Mouse (Mus musculus) left cerebral cortex, postnatal 14 days (tissue): ENCODE results near the gene Reep3. TPM values are rescaled to one million over a fixed set of nuclear protein-coding genes. Genes with fewer than 3 reads are reported as not detected.

Source experiments
- DNase-seq, 2 experiments: peaks; one replicate each; pipeline ENCODE4 v3.0.0; 2021 to 2022; ENCODE audit warnings: low spot score in 2 of 2, mixed read lengths in 1 of 2
- intact Hi-C: fragments of 180-260 bp; cut with DNase I; formaldehyde crosslinking; loops from one replicate; pipeline ENCODE4 v1.15.1; 2025
- total RNA-seq, 2 experiments: library from RNA; stranded (reverse); gene quantifications; 2 replicates each; pipeline ENCODE4 v1.2.3; 2021

The Reep3 gene
- total RNA-seq, 2 experiments from 2014 or later, result 24.2 to 26.3 TPM

DNA sequence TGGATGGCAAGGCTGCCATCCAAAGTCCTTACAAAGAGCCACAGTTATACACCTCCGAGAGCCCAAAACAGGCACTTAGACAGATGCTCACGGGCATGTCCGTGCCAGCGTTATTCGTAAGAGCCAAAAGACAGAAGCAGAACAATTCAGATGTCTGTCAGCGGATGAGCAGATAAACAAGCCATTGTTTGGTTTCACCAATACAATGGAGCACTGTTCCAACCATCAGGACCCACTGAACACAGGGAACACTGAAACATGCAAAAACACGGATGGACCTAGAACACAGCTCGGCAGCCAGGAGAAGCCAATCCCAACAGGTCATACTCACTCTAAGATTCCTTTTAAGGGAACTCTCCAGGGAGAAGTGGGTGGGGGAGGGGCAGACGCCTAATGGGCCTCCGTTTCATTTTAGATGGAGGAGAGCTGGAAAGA, 35.4 kb downstream of the Reep3 start:
- no peak for DNase-seq
- intact Hi-C loops, result no loop called here

DNA sequence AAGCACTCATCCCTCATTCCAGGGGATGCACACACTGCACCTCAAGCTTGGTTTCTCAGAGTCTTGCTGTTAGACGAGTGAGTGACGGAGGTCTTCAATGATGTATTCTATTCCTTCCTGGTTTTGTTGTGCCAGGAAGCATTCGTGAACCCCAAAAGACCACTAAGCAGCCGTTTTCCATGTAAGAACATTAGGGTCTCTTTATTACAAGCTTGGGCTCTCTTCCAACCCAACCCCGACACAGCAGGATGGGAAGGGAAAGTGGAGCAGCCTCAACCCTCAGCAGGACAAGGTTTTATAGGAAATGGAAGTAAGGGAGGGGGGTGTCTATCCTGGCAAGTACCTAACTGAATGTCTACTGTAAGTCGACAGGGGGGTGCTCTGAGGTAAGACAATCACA, 38.0 kb downstream of the Reep3 start:
- DNase-seq, result no peak
- intact Hi-C loops, result loop anchor here (5.0 kb wide), 1 partner anchor 39 kb away; the partner anchor contains the start of genes Jmjd1c and Reep3

DNA sequence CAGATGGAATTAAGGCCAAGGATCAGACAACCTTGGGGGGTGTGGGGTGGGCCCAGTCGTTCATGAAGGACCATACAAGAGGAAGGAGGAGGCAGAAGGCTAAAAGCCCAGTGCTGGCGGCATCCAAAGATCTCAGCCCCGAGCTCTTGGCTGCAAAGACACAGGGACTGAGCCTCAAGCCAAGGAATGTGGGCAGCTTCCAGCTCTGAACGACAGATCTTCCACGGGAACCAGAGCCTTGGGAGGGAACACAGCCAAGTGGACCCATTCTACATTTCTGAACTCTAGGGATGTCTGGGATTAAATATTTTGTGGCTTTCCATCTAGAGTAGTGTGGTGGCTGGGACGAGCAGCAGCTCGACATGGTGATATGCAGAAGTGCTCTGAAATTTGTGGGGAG, 38.4 kb downstream of the Reep3 start:
- DNase-seq, result peak; percentile 44 to 50
- intact Hi-C loops, result loop anchor here (5.0 kb wide), 1 partner anchor 39 kb away; the partner anchor contains the start of genes Jmjd1c and Reep3

DNA sequence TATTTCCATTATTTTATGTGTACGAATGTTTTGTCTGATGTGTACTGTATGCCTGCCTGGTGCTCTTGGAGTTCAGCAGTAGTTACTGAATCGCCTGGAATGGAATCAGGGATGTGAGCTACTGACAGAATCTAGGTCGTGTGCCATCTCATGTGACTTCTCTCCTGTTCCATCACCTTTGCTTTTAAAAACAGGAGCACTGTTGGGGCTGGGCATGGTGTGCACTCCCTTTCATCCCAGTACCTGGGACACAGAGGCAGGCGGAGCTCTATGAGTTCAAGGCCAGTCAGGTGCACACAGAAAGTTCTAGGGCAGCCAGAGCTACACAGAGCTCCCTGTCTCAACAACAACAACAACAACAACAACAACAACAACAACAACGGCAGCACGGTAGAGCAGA, 39.0 kb downstream of the Reep3 start:
- intact Hi-C loops, result loop anchor here (5.0 kb wide), 1 partner anchor 40 kb away; the partner anchor contains the start of genes Jmjd1c and Reep3
- DNase-seq, result no peak

DNA sequence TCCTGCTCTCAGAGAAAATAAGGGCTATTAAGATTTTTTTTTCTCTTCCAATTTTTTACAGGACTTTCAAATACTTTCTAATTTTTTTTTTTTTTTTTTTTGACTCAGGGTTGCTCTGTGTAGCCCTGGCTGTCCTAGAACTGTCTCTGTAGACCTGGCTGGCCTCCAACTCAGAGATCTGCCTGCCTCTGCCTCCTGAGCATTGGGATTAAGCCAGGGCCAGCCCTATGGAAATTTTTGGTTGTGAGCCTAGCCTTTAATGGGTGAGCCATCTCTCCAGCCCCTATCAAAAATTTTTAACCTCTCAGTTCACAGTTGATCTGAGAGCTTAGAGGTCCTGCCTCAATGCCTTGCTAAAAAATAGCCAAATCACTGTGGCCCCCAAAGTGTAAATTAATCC, 39.5 kb downstream of the Reep3 start:
- intact Hi-C loops, result loop anchor here (5.0 kb wide), 1 partner anchor 40 kb away; the partner anchor contains the start of genes Jmjd1c and Reep3
- DNase-seq, result no peak

DNA sequence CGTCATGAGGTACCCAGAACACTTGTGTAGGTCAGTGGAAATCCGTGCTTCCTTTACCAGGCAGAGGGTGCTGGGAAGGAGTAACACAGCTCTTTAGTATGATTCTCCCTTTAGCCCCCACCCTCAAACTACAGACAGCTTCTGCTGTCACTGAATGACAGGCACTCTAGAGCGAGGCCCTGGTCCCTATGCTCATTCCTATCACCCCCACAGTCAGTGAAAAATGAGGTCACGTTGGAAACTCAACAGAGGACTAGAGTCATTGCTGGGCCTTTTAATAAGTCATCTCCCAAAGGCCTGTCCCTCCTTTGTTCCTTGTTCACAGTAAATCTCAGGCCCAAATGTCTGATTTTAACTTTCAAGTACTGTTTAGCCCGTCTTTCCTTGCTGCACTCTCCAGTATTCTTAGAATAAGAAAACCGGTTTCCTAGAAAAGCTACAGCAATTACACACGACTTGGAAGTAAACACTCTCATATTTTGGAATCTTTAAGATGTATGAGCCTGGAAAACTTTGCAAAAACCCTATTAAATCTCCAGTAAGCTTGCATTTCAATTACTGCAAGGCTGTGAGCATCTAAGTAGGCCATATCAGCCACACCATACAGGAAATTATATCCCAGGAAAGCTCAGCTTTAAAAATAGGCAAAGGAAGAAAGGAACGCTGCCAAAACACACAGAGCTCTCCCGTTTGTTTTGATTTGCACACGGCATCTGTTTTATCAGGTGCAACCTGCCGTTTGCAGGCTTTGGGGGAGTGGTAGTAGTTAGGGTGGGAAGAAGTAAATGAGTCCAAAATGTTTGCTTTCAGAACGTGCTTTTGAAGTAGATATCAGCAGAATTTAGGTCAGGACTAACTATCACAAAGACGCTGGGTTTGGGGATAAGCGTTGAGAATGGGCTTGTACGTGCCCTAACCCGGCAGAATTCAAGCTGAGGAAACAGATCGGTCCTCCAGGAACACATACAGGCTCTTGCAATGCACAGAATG, 40.6 kb downstream of the Reep3 start:
- DNase-seq, result peak in 1 of 2 experiments; percentile 53
- intact Hi-C loops, result loop anchor here (5.0 kb wide), 1 partner anchor 41 kb away; the partner anchor contains the start of genes Jmjd1c and Reep3

DNA sequence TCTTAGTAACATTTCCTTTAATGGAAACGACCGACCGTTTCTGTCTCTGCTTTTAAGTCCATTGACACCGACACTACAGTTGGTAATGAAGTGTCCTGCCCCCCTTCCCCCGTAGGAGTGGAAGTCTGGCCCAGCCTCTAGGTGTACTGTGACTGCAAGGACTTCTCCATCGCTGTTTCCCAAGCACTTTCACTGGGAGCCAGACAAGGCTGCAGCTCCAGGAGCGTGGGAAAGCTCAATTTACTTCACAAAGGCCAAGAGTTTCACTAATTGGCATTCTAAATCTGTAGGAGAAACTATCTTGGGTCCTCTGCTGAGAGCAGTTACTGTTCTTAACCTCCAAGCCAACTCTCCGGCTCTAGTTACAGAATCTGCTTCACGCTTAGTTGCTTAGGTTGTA, 43.3 kb downstream of the Reep3 start:
- intact Hi-C loops, result no loop called here
- DNase-seq, result no peak

DNA sequence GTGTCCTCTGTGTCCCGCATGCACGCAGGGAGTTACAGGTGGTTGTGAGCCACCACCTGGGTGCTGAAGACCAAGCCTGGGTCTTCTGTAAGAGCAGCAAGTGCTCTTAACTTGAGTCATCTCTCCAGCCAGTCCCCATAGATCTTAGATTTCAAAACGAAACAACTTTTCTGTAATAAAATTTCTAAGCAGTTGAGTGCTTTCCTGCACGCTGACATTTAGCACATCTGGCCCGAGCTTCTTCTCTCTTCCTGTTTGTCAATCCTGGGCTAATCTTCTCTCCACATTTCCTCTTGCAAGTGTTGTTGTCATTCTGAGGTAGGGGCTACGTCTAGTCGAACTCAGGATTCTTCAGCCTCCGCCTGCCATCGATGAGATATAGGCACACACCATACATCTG, 44.3 kb downstream of the Reep3 start:
- intact Hi-C loops, result no loop called here
- DNase-seq, result no peak

DNA sequence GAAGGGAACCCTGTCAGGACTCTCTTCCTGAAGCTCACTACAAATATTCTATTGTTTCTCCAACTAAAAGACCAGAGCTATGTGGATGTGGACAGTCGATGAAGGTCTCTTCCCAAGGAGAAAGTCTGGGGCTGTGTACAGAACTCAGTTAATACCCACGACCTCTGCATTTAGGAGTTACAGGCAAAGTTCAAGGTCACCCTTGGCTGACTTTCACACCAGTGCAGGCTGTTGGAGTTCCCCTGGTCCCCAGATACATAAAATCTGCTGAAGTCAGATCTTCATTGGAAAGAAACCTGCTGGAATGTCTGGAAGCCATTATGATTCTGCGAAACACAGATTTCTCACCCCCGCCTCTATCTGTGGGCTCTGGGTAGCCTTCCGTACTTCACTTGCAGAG, 45.3 kb downstream of the Reep3 start:
- intact Hi-C loops, result no loop called here
- DNase-seq, result no peak

DNA sequence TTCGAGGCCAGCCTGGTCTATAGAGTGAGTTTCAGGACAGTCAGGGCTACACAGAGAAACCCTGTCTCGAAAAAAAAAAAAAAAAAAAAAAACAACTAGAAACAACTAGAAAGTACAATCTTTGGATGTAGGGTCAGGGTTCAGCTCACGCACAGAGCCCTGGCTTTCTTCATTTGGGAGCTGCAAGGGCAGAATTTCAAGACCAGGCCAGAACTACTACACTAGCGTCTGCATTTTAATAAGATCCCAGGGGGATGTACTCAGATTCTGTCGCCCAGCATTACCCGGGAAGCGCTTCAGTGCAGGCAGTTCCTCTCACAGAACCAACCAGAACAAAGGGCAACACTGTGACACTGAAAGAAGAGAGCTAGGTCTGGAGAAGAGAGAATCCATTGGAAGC, 46.0 kb downstream of the Reep3 start:
- intact Hi-C loops, result no loop called here
- DNase-seq, result no peak

DNA sequence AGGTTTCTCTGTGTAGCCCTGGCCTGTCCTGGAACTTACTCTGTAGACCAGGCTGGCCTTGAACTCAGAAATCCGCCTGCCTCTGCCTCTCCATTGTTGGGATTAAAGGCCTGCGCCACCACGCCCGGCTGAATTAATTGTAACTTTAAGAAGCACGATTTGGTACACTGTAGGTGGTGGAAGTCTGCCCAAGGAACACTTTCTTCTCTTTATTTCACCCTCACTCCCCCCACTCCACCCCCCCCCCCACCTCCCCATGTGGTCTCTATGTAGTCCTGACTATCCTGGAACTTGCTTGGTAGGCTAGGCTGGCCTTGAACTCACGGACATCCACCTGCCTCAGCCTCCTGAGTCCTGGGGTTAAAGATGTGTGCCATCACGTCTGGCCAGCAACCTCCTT, 47.1 kb downstream of the Reep3 start:
- intact Hi-C loops, result loop anchor here (5.0 kb wide), 1 partner anchor 33 kb away; no protein-coding TSS in a partner anchor
- no peak for DNase-seq

DNA sequence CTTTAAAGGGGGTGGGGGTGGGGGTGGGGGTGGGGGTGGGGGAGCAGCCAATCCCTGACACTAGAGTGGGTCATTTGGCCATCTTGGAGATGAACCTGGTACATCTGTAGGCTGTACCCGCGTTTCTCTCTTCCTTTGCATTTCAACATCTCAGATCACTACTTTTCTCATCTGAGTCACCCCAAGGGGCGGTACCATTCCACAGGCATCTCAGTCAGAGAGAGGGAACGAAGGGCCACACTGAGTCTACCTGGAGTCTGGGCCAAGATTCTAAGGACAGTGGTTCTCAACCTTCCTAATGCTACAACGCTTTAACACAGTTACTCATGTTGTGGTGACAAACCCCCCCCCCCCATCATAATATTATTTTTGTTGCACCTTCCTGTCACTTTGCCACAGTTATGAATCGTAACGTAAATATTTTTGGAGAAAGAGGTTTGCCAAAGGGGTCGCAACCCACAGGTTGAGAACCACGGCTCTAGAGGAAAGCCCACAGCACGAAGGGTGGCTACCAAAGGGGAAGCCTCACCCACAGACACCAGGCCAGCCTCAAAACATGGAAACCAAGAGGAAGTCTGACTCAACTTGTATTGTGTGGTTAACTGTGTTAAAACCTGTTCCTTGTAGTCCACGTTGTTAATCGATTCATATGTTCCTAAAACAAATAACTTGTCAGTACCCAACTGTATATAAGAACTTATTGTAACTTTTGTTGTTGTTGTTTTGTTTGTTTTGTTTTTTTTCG, 47.7 kb downstream of the Reep3 start:
- intact Hi-C loops, result loop anchor here (5.0 kb wide), 1 partner anchor 33 kb away; no protein-coding TSS in a partner anchor
- no peak for DNase-seq

DNA sequence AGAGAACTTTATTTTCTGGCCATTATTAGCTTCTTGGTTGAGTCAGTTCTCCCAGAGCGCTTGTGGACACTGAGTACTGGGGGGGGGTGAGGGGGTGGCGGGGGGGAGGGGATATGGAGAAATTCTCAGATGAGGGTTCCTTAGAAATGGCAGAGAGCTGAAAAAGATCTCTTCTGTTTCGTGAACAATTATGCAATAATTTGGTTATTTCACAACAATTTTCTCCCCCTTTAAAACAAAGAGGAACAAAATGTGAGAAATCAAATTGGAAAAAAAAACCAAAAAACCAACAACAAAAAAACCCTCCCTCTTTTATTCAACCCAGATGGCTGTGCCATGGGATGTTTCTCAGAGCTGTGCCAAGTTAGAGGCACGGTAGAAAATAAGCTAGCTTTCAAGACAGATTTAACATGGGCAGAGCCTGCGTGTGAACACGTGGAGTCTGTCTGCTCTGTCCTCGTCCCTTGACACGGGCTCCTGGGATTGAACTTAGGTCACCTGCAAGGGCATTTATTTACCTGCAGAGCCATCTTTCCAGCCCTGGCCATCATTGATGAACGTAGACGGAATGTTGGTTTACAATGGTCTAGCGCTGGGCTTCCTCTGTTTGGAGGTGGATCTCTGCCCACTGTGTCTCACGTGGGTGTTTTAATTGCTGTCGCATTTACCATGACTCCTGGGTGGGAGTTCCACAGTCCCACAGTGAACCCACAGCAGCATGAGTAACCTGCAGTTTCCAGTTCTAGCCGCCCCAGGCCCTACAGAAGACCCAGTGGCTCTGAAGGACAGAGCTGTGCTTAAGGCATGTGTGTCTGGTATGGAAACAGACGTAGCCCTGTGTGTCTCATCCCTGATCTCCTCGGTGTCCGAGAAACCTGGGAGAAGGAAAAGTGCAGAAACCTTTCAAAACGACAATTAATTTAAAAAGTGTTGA, 48.8 kb downstream of the Reep3 start:
- intact Hi-C loops, result loop anchor here (5.0 kb wide), 1 partner anchor 34 kb away; no protein-coding TSS in a partner anchor
- DNase-seq, result no peak

DNA sequence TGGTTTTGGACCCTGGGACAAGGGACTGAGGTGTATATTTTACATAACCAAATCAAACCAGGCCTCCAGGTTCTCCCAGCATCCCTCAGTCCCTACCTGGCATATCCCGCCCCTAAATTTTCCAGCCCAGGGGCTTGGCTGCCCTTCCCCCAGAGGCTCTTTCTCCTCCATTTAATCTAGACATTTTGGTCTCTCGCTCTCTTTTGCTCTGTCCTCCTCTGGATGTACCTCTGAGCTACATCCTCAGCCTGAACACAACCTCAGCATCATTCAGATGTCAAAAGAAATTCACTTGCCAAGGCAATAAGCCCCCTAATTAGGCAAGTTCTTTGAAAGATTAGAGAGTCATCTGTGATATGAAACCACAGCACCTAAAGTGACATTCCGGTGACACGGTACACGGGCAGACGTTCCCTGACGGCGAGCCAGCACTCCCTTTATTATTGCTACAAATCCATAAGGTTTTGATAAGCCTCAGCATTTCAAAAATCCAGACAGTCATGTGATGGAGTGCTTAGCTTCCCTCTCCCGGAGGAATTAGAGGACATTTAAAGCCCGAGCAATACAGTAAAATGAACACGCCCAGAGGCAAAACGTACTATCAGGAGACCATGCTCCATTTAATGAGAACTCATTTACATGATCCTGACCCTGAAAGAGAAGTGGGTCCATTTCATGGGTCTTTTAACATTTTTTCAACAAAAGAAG, 51.4 kb downstream of the Reep3 start:
- intact Hi-C loops, result loop anchor here (5.0 kb wide), 1 partner anchor 37 kb away; no protein-coding TSS in a partner anchor
- no peak for DNase-seq

DNA sequence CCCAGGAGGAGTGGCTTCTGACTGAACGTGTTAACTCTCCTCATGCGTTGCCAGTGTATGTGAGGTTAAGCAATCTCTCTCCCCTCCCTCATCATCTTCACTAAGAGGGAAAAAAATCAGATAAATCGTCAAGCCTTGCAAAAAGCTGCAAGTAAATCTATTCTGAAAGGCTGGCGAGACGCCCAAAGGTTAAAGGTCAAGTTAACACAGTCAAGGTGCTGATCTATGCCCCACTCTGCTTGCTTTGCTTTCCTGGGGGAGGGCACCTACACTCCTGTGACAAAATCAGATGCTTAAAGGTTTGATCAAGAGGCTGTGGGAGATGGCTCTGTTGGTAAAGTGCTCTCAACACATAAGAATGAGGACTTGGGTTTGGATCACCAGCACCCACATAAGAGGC, 52.4 kb downstream of the Reep3 start:
- no peak for DNase-seq
- intact Hi-C loops, result no loop called here

DNA sequence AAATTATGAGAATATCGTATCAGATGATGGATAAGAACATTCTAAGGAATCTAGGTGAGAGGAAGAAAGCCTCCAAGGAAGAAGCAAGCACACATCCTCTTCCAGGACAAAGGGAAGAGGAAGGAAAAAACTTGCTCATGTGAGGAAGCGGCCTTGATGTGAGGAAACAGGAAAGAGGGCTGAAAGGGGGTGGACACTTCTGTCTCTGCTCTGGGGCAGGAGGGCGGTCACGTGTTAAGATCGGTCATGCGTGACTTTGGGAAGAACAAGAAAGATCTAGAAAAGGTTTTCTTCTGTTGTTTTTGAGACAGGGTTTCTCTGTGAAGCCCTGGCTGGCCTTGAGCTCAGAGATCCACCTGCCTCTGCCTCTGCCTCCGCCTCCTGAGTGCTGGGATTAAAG, 53.5 kb downstream of the Reep3 start:
- no peak for DNase-seq
- intact Hi-C loops, result no loop called here

DNA sequence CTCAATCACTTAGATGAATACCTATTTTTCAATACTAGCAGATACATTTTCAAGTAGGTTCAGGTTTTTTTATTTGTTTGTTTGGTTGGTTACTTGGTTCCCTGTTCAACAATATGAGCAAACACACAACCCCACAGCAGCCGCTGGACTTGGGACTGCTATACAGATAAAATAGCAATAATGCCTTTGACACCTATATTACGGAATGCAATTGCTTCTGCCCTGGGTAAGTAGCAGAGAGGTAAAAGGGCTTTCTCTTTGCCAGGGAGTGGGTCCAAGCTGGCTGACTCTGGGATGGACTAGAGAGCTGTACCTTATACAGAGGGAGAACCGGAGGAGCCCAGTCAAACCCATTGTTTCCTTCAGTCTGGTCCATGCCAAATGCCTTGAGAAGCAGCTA, 56.3 kb downstream of the Reep3 start:
- no peak for DNase-seq
- intact Hi-C loops, result no loop called here

DNA sequence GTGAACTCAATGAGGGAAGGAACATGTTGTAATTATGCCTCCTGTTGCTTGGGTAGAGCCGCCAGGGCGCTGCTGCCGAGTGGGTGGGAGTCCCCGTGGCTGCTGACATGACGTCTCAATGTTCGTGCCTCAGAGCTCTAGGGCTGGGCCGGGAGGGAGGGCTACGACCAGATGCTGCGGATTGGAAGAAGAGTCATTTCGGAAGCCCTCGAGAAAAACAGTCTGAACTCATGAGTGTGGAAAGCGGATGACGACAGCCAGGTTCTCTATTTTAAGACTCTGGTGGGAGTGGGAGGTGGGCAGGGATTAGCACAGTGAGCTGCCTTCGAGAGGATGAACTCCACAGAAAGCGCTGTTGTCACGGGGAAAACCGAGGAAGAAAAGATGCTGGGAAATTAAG, 57.7 kb downstream of the Reep3 start:
- DNase-seq, result peak; percentile 67 to 79
- intact Hi-C loops, result no loop called here
